In the genomic region with DNA sequence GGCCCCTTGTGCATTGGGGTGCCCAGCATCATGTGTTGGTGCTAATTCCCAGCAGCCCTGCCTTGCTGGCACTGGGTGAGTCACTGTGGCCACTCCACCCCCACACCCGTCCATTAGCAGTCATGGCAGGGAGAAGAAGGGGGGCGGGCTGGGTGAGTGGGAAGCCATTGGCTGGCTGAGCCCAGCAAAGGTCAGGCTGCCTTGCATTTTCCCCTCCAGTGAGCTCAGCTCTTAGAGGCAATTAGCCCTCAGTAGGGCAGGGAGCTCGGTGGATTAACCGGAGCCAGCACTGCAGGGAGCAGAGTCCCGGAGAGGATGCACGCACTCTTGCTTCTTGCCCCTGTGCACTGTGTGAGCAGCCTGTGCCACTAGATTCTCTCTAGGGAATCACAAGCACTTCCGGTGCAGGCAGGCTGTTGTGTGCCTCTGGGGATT, we compare ENCODE assay signal across 8 mouse cellular contexts. TPM values are rescaled to one million over a fixed set of nuclear protein-coding genes. Genes with fewer than 3 reads are reported as not detected.
A peak's percentile ranks its signal among the peaks of the same experiment; 100 is the strongest.
DNase-seq lines count a peak whose midpoint lies in the region; ATAC-seq lines count a peak whose summit lies in the region.

No protein-coding gene starts in this region.

- no peak overlapping the region for H3K4me2 ChIP-seq in intestine, embryonic 15.5 days (replicated peaks)
- no peak overlapping the region for H3K4me2 ChIP-seq in intestine, embryonic 16.5 days (ENCODE audit: low read depth, low read length)
- no peak overlapping the region for H3K4me2 ChIP-seq in forebrain, embryonic 14.5 days (ENCODE audit: low read length)
- no peak overlapping the region for H3K4me2 ChIP-seq in midbrain, embryonic 14.5 days (ENCODE audit: low read length)

- peak; percentile 60 for DNase-seq in forebrain, embryonic 14.5 days (ENCODE audit: low spot score)
- DNase-seq in kidney, postnatal 10 days: peak; percentile 51
- peak; percentile 66 for DNase-seq in midbrain, embryonic 14.5 days
- DNase-seq in heart, postnatal 25 days (ENCODE audit: low spot score): no peak

- no peaks in the 10 kb centered on the region for H3K4me1 ChIP-seq in intestine, embryonic 15.5 days (replicated peaks)
- H3K4me1 ChIP-seq in intestine, embryonic 16.5 days (ENCODE audit: control insufficient read depth, insufficient read depth, low read length): no peaks in the 10 kb centered on the region
- H3K4me1 ChIP-seq in forebrain, embryonic 14.5 days (ENCODE audit: control insufficient read depth, insufficient read depth, low read length): peaks cover 21% of the 10 kb centered on the region
- peaks cover 34% of the 10 kb centered on the region for H3K4me1 ChIP-seq in midbrain, embryonic 14.5 days (ENCODE audit: control insufficient read depth, insufficient read depth, low read length)

- no peaks in the 10 kb centered on the region for H3K9me3 ChIP-seq in intestine, embryonic 15.5 days
- no peaks in the 10 kb centered on the region for H3K9me3 ChIP-seq in intestine, embryonic 16.5 days (ENCODE audit: control insufficient read depth, low read length)
- no peaks in the 10 kb centered on the region for H3K9me3 ChIP-seq in forebrain, embryonic 14.5 days (replicated peaks; ENCODE audit: control insufficient read depth, low read length)
- H3K9me3 ChIP-seq in midbrain, embryonic 14.5 days (ENCODE audit: control insufficient read depth, low read length): no peaks in the 10 kb centered on the region

- H3K27ac ChIP-seq in intestine, embryonic 15.5 days: no peak overlapping the region
- H3K27ac ChIP-seq in intestine, embryonic 16.5 days (ENCODE audit: low read length): no peak overlapping the region
- H3K27ac ChIP-seq in forebrain, embryonic 14.5 days (ENCODE audit: low read depth, low read length): peak overlapping the region; percentile 55; the same call in 1 of the 2 replicates
- peak overlapping the region; percentile 66 for H3K27ac ChIP-seq in midbrain, embryonic 14.5 days (replicated peaks; ENCODE audit: low read depth, low read length)

- no peak overlapping the region for H3K4me3 ChIP-seq in intestine, embryonic 15.5 days (replicated peaks)
- no peak overlapping the region for H3K4me3 ChIP-seq in intestine, embryonic 16.5 days (ENCODE audit: low read length)
- no peak overlapping the region for H3K4me3 ChIP-seq in forebrain, embryonic 14.5 days (ENCODE audit: low read depth, low read length)
- no peak overlapping the region for H3K4me3 ChIP-seq in midbrain, embryonic 14.5 days (replicated peaks; ENCODE audit: low read depth, low read length)

- peak; percentile 12; the same call in 1 of the 2 replicates for ATAC-seq in intestine, embryonic 15.5 days
- ATAC-seq in intestine, embryonic 16.5 days: no peak
- peak; percentile 75 for ATAC-seq in forebrain, embryonic 14.5 days
- peak; percentile 58; the same call in 1 of the 2 replicates for ATAC-seq in midbrain, embryonic 14.5 days (ENCODE audit: low FRiP score, low TSS enrichment)
- no peak for ATAC-seq in granulocyte monocyte progenitor cell, adult 5-6 weeks (replicated peaks; ENCODE audit: poor library complexity, severe bottlenecking)
- no peak for ATAC-seq in megakaryocyte-erythroid progenitor cell, adult 5-6 weeks (replicated peaks; ENCODE audit: low FRiP score, low TSS enrichment, poor library complexity, severe bottlenecking)

- 36% methylated on average over 7 of the region's 7 CpGs for WGBS in intestine, embryonic 15.5 days
- WGBS in intestine, embryonic 16.5 days: 35% methylated on average over 7 of the region's 7 CpGs
- WGBS in forebrain, embryonic 14.5 days: 8% methylated on average over 7 of the region's 7 CpGs
- WGBS in midbrain, embryonic 14.5 days: 6% methylated on average over 7 of the region's 7 CpGs

- no peak overlapping the region for H3K9ac ChIP-seq in intestine, embryonic 15.5 days
- no peak overlapping the region for H3K9ac ChIP-seq in intestine, embryonic 16.5 days (ENCODE audit: low read depth, low read length)
- no peak overlapping the region for H3K9ac ChIP-seq in forebrain, embryonic 14.5 days (ENCODE audit: low read length)
- H3K9ac ChIP-seq in midbrain, embryonic 14.5 days (replicated peaks; ENCODE audit: low read length): no peak overlapping the region

- no peaks in the 10 kb centered on the region for H3K36me3 ChIP-seq in intestine, embryonic 15.5 days
- no peaks in the 10 kb centered on the region for H3K36me3 ChIP-seq in intestine, embryonic 16.5 days (ENCODE audit: control insufficient read depth, insufficient read depth, low read length)
- no peaks in the 10 kb centered on the region for H3K36me3 ChIP-seq in forebrain, embryonic 14.5 days (ENCODE audit: control insufficient read depth, insufficient read depth, low read length)
- H3K36me3 ChIP-seq in midbrain, embryonic 14.5 days (ENCODE audit: control insufficient read depth, insufficient read depth, low read length): no peaks in the 10 kb centered on the region

- intact Hi-C loops in heart, postnatal 25 days (cut with DNase I): no loop called here

- H3K27me3 ChIP-seq in intestine, embryonic 15.5 days (replicated peaks): no peaks in the 10 kb centered on the region; the same call in 1 of the 2 replicates
- no peaks in the 10 kb centered on the region for H3K27me3 ChIP-seq in intestine, embryonic 16.5 days (replicated peaks; ENCODE audit: control insufficient read depth, insufficient read depth, low read length)
- no peaks in the 10 kb centered on the region; the same call in 1 of the 2 replicates for H3K27me3 ChIP-seq in forebrain, embryonic 14.5 days (replicated peaks; ENCODE audit: control insufficient read depth, insufficient read depth, low read length)
- no peaks in the 10 kb centered on the region for H3K27me3 ChIP-seq in midbrain, embryonic 14.5 days (ENCODE audit: control insufficient read depth, insufficient read depth, low read length)

RNA-seq across cellular contexts. Expression of a gene that starts 40.9 kb away (rescaled TPM):
- 43.6 and 47.4 TPM in 2 replicates for polyA plus RNA-seq in intestine, embryonic 15.5 days (2015; fragmentation: Nextera tagmentation; extraction: Ambion mirVana)
- polyA plus RNA-seq in intestine, embryonic 16.5 days (2015; fragmentation: Nextera tagmentation; extraction: Ambion mirVana): 40.3 and 48.2 TPM in 2 replicates
- 86.7 and 89.4 TPM in 2 replicates for polyA plus RNA-seq in forebrain, embryonic 14.5 days (2014; fragmentation: Nextera tagmentation; extraction: Ambion mirVana)
- polyA plus RNA-seq in midbrain, embryonic 14.5 days (2014; fragmentation: Nextera tagmentation; extraction: Ambion mirVana): 61.2 and 78.7 TPM in 2 replicates
- total RNA-seq in heart, postnatal 25 days (2021): 1 to 10 TPM; 9.1 to 9.4 TPM
- total RNA-seq in granulocyte monocyte progenitor cell, adult 5-6 weeks (2014; fragmentation: Nextera tagmentation): 26.0 and 33.9 TPM in 2 replicates
- total RNA-seq in granulocyte monocyte progenitor cell, adult 5-6 weeks (2017): 47.1 and 60.9 TPM in 2 replicates
- 23.5 and 28.1 TPM in 2 replicates for total RNA-seq in megakaryocyte-erythroid progenitor cell, adult 5-6 weeks (2014; fragmentation: Nextera tagmentation)
- 36.6 and 39.6 TPM in 2 replicates for total RNA-seq in megakaryocyte-erythroid progenitor cell, adult 5-6 weeks (2017)

Comparison
In these comparisons a context has a peak if more than half of its experiments do, and no peak if none do; other contexts are left out.
1. ATAC-seq: peak in intestine, embryonic 15.5 days (single experiment), forebrain, embryonic 14.5 days (single experiment) and midbrain, embryonic 14.5 days (single experiment); none in intestine, embryonic 16.5 days (single experiment), granulocyte monocyte progenitor cell, adult 5-6 weeks (single experiment) and megakaryocyte-erythroid progenitor cell, adult 5-6 weeks (single experiment).
2. H3K27ac ChIP-seq: peak in forebrain, embryonic 14.5 days (single experiment) and midbrain, embryonic 14.5 days (single experiment); none in intestine, embryonic 15.5 days (single experiment) and intestine, embryonic 16.5 days (single experiment).